Mouse (Mus musculus): Measurements from ENCODE around the gene Nipal3.

DNA sequence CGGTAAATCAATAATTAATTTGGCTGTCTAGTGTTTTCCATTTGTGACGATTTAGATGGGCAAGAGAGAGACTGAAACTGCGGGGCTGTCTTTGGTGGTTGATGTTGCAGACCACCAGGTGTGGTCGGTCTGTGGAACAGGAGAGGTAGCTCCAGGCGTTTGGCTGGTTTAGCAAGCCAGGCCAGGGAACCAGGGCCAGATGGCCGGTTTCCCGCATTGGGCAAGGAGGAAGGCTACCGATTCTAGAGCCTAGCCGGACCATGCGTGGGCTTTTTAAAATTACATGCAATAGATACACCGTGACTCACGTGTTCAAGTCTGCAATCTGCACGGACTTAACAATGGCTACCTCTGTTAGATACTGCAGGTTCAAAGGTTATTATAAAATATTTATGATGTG is 73.9 kb downstream of the Nipal3 start:
- TF ChIP-seq CTCF (IDR thresholded peaks at IDR 0.05; ENCODE audit: low read depth, low read length): no peak
- no peak for TF ChIP-seq GATA2 (IDR thresholded peaks at IDR 0.05; ENCODE audit: borderline replicate concordance, low read depth, low read length)
- TF ChIP-seq TAL1 (conservative IDR thresholded peaks at IDR 0.05; ENCODE audit: low read depth, low read length): no peak
